Mouse (Mus musculus) stomach, embryonic 16.5 days (tissue): ENCODE measurements at regions not wholly inside any gene's neighbourhood (a gene's known extent, or its start where the extent isn't known, plus 50 kb on each side); places are given as distances from the start of the nearest gene placed in this dataset.

Experiments used
- ATAC-seq: fragments of 200-750 bp; cut with Nextera tagmentation; 2 replicates; pipeline ENCODE4 v1.8.0; 2017; ENCODE audit warnings: moderate number of reproducible peaks, moderate TSS enrichment; ENCODE audit not compliant: insufficient read depth, low FRiP score
- H3K27ac ChIP-seq: fragments of 300-500 bp; sonication (generic); 2 replicates; pipeline ENCODE4 v1.5.1; 2014; ENCODE audit warnings: low read length
- H3K27me3 ChIP-seq: fragments of 300-500 bp; sonication (generic); 2 replicates; pipeline ENCODE4 v1.6.1; 2014; ENCODE audit warnings: low read length, control low read depth, mixed read lengths; ENCODE audit not compliant: control insufficient read depth, insufficient read depth
- H3K36me3 ChIP-seq: fragments of 300-500 bp; sonication (generic); 2 replicates; pipeline ENCODE4 v1.6.1; 2014; ENCODE audit warnings: low read length; ENCODE audit not compliant: control insufficient read depth, insufficient read depth
- H3K4me1 ChIP-seq: fragments of 300-500 bp; sonication (generic); 2 replicates; pipeline ENCODE4 v1.6.1; 2014; ENCODE audit warnings: low read length, control low read depth, mixed read lengths; ENCODE audit not compliant: control insufficient read depth, insufficient read depth
- H3K4me2 ChIP-seq: fragments of 300-500 bp; sonication (generic); 2 replicates; pipeline ENCODE4 v1.6.1; 2014; ENCODE audit warnings: low read depth, low read length, mixed read lengths
- H3K4me3 ChIP-seq: fragments of 300-500 bp; sonication (generic); replicated peaks from 2 replicates; pipeline ENCODE4 v1.5.1; 2014; ENCODE audit warnings: mild to moderate bottlenecking, low read length
- H3K9ac ChIP-seq: fragments of 300-500 bp; sonication (generic); 2 replicates; pipeline ENCODE4 v1.6.1; 2014; ENCODE audit warnings: low read length
- H3K9me3 ChIP-seq: fragments of 300-500 bp; sonication (generic); replicated peaks from 2 replicates; pipeline ENCODE4 v1.6.1; 2016; ENCODE audit warnings: low read length, control low read depth; ENCODE audit not compliant: control insufficient read depth
- WGBS: fragments of 180-500 bp; shearing (Covaris S2); extraction: QIAGEN DNeasy Blood & Tissue Kit; methylation state at CpG from one replicate; pipeline ENCODE4 v1.1.7; 2014; 5-methylcytosine and 5-hydroxymethylcytosine counted together

GRCm38 (mm10) chr2:79086857-79087578 is 168.2 kb upstream of the Itga4 start:
- Histone ChIP-seq H3K27me3 (no peaks in the 10 kb centered on the region), H3K4me3 (peak overlapping the region; percentile 18; the same call in 1 of the 2 replicates), H3K4me1 (peaks cover 5% of the 10 kb centered on the region; the same call in 1 of the 2 replicates), H3K9me3 (no peaks in the 10 kb centered on the region), H3K4me2 (peak overlapping the region; percentile 41), H3K9ac (no peak overlapping the region), H3K36me3 (no peaks in the 10 kb centered on the region), H3K27ac (0 out of 2 replicates have a peak overlapping the region, but pooled peaks have one; percentile 8)
- no peak for ATAC-seq
- WGBS, result 46% methylated on average over 9 of the region's 9 CpGs

- 0 out of 2 replicates have a peak overlapping the region, but pooled peaks have one; percentile 8 for H3K27ac ChIP-seq
- H3K9me3 ChIP-seq, result no peaks in the 10 kb centered on the region
- H3K27me3 ChIP-seq, result no peaks in the 10 kb centered on the region
- no peak for ATAC-seq
- H3K9ac ChIP-seq, result no peak overlapping the region
- peaks cover 5% of the 10 kb centered on the region; the same call in 1 of the 2 replicates for H3K4me1 ChIP-seq
- H3K36me3 ChIP-seq, result no peaks in the 10 kb centered on the region
- H3K4me2 ChIP-seq, result peak overlapping the region; percentile 41
- H3K4me3 ChIP-seq, result peak overlapping the region; percentile 18; the same call in 1 of the 2 replicates
- 44% methylated on average over 9 of the region's 9 CpGs for WGBS
These were observed 167.5 kb upstream of the Itga4 start for GRCm38 (mm10) chr2:79087600-79088205.

- H3K27ac ChIP-seq, result no peak overlapping the region
- WGBS, result 65% methylated on average over 2 of the region's 2 CpGs
- no peaks in the 10 kb centered on the region for H3K9me3 ChIP-seq
- no peak overlapping the region for H3K4me3 ChIP-seq
- no peak overlapping the region for H3K4me2 ChIP-seq
- peaks cover 5% of the 10 kb centered on the region; the same call in 1 of the 2 replicates for H3K4me1 ChIP-seq
- ATAC-seq, result no peak
- no peaks in the 10 kb centered on the region for H3K27me3 ChIP-seq
- no peaks in the 10 kb centered on the region for H3K36me3 ChIP-seq
- no peak overlapping the region for H3K9ac ChIP-seq
These were observed 165.0 kb upstream of the Itga4 start for GRCm38 (mm10) chr2:79090273-79090672.

- H3K27ac ChIP-seq, result no peak overlapping the region; the same call in 1 of the 2 replicates
- 8% methylated on average over 1 of the region's 1 CpGs for WGBS
- no peaks in the 10 kb centered on the region for H3K4me1 ChIP-seq
- H3K4me3 ChIP-seq, result no peak overlapping the region
- no peaks in the 10 kb centered on the region for H3K9me3 ChIP-seq
- H3K27me3 ChIP-seq, result no peaks in the 10 kb centered on the region
- no peak for ATAC-seq
- no peak overlapping the region for H3K4me2 ChIP-seq
- H3K9ac ChIP-seq, result no peak overlapping the region
- H3K36me3 ChIP-seq, result no peaks in the 10 kb centered on the region
These were observed 160.9 kb upstream of the Itga4 start for GRCm38 (mm10) chr2:79094298-79094697.

GRCm38 (mm10) chr2:79096532-79097251 is 158.5 kb upstream of the Itga4 start:
- Histone ChIP-seq H3K9me3 (no peaks in the 10 kb centered on the region), H3K4me3 (no peak overlapping the region), H3K27ac (no peak overlapping the region), H3K4me2 (no peak overlapping the region), H3K36me3 (no peaks in the 10 kb centered on the region), H3K4me1 (no peaks in the 10 kb centered on the region), H3K27me3 (no peaks in the 10 kb centered on the region), H3K9ac (no peak overlapping the region)
- 66% methylated on average over 3 of the region's 3 CpGs for WGBS
- ATAC-seq, result no peak

GRCm38 (mm10) chr2:79099601-79100000 is 155.6 kb upstream of the Itga4 start:
- 92% methylated on average over 1 of the region's 1 CpGs for WGBS
- no peak for ATAC-seq
- Histone ChIP-seq H3K9me3 (no peaks in the 10 kb centered on the region), H3K36me3 (no peaks in the 10 kb centered on the region), H3K9ac (no peak overlapping the region), H3K4me2 (no peak overlapping the region), H3K4me3 (no peak overlapping the region), H3K27me3 (no peaks in the 10 kb centered on the region), H3K4me1 (no peaks in the 10 kb centered on the region), H3K27ac (no peak overlapping the region)

GRCm38 (mm10) chr2:79111673-79112072 is 143.6 kb upstream of the Itga4 start:
- ATAC-seq, result no peak
- Histone ChIP-seq H3K27ac (no peak overlapping the region), H3K4me1 (no peaks in the 10 kb centered on the region), H3K9me3 (no peaks in the 10 kb centered on the region), H3K36me3 (no peaks in the 10 kb centered on the region), H3K9ac (no peak overlapping the region), H3K4me2 (no peak overlapping the region), H3K4me3 (no peak overlapping the region), H3K27me3 (no peaks in the 10 kb centered on the region)
- whole genome bisulfite sequencing, result 78% methylated on average over 1 of the region's 1 CpGs

- no peak for ATAC-seq
- Histone ChIP-seq H3K27me3 (no peaks in the 10 kb centered on the region), H3K9ac (no peak overlapping the region), H3K9me3 (no peaks in the 10 kb centered on the region), H3K36me3 (no peaks in the 10 kb centered on the region), H3K4me2 (no peak overlapping the region), H3K27ac (no peak overlapping the region), H3K4me1 (no peaks in the 10 kb centered on the region), H3K4me3 (no peak overlapping the region)
- 85% methylated on average over 1 of the region's 1 CpGs for whole genome bisulfite sequencing
These were observed 143.2 kb upstream of the Itga4 start for GRCm38 (mm10) chr2:79112076-79112475.
